Mouse (Mus musculus): ENCODE data around the gene Plekha7. TPM values are rescaled to one million over a fixed set of nuclear protein-coding genes. Genes with fewer than 3 reads are reported as not detected.

Plekha7 gene
- polyA plus RNA-seq, 1 experiment from 2014 or later: 6.7 TPM

GRCm38 (mm10) chr7:116245815-116246695 lies 62.1 kb downstream of the Plekha7 start:
- Histone ChIP-seq H3K27me3 (no peaks in the 10 kb centered on the region), H3K9me3 (no peaks in the 10 kb centered on the region), H3K4me3 (no peak overlapping the region), H3K4me2 (peak overlapping the region; percentile 44), H3K36me3 (no peaks in the 10 kb centered on the region), H3K27ac (replicated peaks) (peak overlapping the region; percentile 56; the same call in 1 of the 2 replicates), H3K9ac (peak overlapping the region; percentile 17; the same call in 1 of the 2 replicates), H3K4me1 (replicated peaks) (peaks cover 33% of the 10 kb centered on the region)
- 27% methylated on average over 15 of the region's 15 CpGs for WGBS
- no peak for ATAC-seq (ENCODE audit: low read depth)

- H3K9me3 ChIP-seq: no peaks in the 10 kb centered on the region
- no peaks in the 10 kb centered on the region; the same call in 1 of the 2 replicates for H3K27me3 ChIP-seq
- peaks cover 34% of the 10 kb centered on the region for H3K4me1 ChIP-seq (replicated peaks)
- no peak overlapping the region for H3K4me3 ChIP-seq
- H3K9ac ChIP-seq: no peak overlapping the region
- no peak overlapping the region for H3K27ac ChIP-seq (replicated peaks)
- H3K4me2 ChIP-seq: no peak overlapping the region
- no peaks in the 10 kb centered on the region for H3K36me3 ChIP-seq
- ATAC-seq (ENCODE audit: low read depth): no peak
- WGBS: 29% methylated on average over 7 of the region's 7 CpGs
These were observed 63.6 kb downstream of the Plekha7 start for GRCm38 (mm10) chr7:116244302-116245165.

DNA sequence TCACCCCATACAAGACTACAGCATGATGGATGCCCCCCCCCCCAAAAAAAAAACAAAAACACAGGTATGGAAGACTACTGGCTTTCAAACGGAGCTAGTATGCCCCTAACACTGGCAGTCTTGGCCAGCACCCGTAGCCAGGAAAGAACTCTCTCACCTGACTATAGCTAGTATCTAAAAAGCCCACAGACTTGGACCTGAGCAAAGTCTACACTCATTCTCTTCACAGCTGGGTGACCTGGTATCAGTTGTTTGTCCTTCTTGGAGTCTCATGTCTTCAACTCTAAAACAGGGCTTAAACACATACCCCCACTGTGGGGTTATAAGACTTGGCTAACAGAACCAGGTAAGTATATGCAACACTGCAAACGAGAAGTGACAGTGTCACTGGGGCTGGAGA lies 65.4 kb downstream of the Plekha7 start:
- Histone ChIP-seq H3K27me3 (peaks cover 12% of the 10 kb centered on the region), H3K4me1 (replicated peaks) (peaks cover 38% of the 10 kb centered on the region), H3K36me3 (no peaks in the 10 kb centered on the region), H3K4me2 (no peak overlapping the region), H3K27ac (replicated peaks) (no peak overlapping the region), H3K4me3 (no peak overlapping the region), H3K9me3 (no peaks in the 10 kb centered on the region), H3K9ac (no peak overlapping the region)
- ATAC-seq (ENCODE audit: low read depth): no peak
- WGBS: 85% methylated on average over 3 of the region's 3 CpGs

DNA sequence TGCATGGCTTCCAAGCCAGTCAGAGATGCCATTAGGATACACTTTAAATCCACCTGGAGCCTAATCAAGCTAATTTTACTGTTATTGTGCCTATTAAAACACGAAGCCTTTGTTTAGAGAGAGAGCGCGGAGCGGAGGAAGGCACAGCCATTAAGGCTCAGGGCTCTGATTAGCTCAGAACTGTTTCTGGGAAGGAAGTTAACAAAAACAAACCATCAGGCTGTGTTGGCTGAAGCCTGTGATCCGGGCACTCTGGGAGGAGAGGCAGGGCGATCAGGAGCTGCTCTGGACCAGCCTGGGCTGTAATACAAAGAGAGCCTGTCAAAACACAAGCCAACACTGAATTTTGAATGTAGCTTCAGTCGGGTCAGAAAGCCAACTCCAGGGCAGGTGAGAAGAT lies 66.6 kb downstream of the Plekha7 start:
- H3K27me3 ChIP-seq: peaks cover 24% of the 10 kb centered on the region
- no peak overlapping the region for H3K4me3 ChIP-seq
- WGBS: 17% methylated on average over 7 of the region's 7 CpGs
- no peak for ATAC-seq (ENCODE audit: low read depth)
- H3K27ac ChIP-seq (replicated peaks): peak overlapping the region; percentile 39; the same call in 1 of the 2 replicates
- H3K4me1 ChIP-seq (replicated peaks): peaks cover 44% of the 10 kb centered on the region
- no peaks in the 10 kb centered on the region for H3K9me3 ChIP-seq
- no peak overlapping the region for H3K9ac ChIP-seq
- peak overlapping the region; percentile 13; the same call in 1 of the 2 replicates for H3K4me2 ChIP-seq
- no peaks in the 10 kb centered on the region for H3K36me3 ChIP-seq

DNA sequence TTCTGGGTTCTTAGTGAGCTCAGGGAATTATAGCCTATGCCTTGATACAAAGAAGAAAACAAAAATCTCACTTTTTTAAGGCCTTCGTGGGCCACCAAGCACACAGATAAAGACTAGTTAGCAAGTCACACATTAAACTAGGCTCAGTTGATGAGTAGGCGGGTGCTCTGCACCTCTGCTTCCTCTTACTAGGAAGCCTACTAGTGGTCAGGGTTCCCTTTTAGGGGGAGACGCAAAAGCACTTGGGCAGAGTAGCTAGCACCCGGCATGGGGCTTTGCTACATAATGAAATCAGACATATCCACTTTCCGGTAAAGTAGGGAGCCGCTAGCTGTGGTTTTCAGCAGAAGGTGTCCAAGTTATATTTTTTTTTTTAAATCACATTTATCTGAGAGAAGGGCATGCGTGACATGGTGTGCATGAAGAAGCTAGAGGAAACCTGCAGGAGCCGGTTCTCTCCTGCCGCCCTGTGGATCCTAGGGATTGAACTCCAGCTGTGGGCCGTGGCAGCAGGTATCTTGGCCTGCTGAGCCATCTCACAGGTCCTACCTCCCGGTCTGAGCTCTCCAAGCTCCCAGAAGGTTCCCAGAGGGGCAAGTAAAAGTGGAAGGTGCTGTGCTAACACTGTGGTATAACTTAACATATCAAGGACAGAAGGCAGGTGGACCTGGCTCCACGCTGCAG lies 67.2 kb downstream of the Plekha7 start:
- Histone ChIP-seq H3K27me3 (peaks cover 31% of the 10 kb centered on the region), H3K4me2 (peak overlapping the region; percentile 13; the same call in 1 of the 2 replicates), H3K27ac (replicated peaks) (0 out of 2 replicates have a peak overlapping the region, but pooled peaks have one; percentile 39), H3K4me1 (replicated peaks) (peaks cover 45% of the 10 kb centered on the region), H3K4me3 (no peak overlapping the region), H3K36me3 (no peaks in the 10 kb centered on the region), H3K9me3 (no peaks in the 10 kb centered on the region), H3K9ac (no peak overlapping the region)
- ATAC-seq (ENCODE audit: low read depth): no peak
- 68% methylated on average over 12 of the region's 12 CpGs for WGBS

GRCm38 (mm10) chr7:116240353-116240752 lies 67.8 kb downstream of the Plekha7 start:
- Histone ChIP-seq H3K4me2 (no peak overlapping the region), H3K4me3 (no peak overlapping the region), H3K27me3 (peaks cover 36% of the 10 kb centered on the region), H3K9me3 (no peaks in the 10 kb centered on the region), H3K36me3 (no peaks in the 10 kb centered on the region), H3K4me1 (replicated peaks) (peaks cover 42% of the 10 kb centered on the region), H3K9ac (no peak overlapping the region), H3K27ac (replicated peaks) (no peak overlapping the region)
- WGBS: 90% methylated on average over 4 of the region's 4 CpGs
- no peak for ATAC-seq (ENCODE audit: low read depth)

- Histone ChIP-seq H3K27me3 (peaks cover 39% of the 10 kb centered on the region), H3K9me3 (no peaks in the 10 kb centered on the region), H3K4me2 (no peak overlapping the region; the same call in 1 of the 2 replicates), H3K27ac (replicated peaks) (no peak overlapping the region), H3K36me3 (no peaks in the 10 kb centered on the region), H3K4me1 (replicated peaks) (peaks cover 40% of the 10 kb centered on the region), H3K9ac (no peak overlapping the region), H3K4me3 (no peak overlapping the region)
- no peak for ATAC-seq (ENCODE audit: low read depth)
- WGBS: 82% methylated on average over 4 of the region's 4 CpGs
These were observed 69.9 kb downstream of the Plekha7 start for GRCm38 (mm10) chr7:116238320-116238719.

GRCm38 (mm10) chr7:116237157-116237981 lies 70.8 kb downstream of the Plekha7 start:
- H3K9me3 ChIP-seq: no peaks in the 10 kb centered on the region
- WGBS: 1% methylated on average over 62 of the region's 69 CpGs

DNA sequence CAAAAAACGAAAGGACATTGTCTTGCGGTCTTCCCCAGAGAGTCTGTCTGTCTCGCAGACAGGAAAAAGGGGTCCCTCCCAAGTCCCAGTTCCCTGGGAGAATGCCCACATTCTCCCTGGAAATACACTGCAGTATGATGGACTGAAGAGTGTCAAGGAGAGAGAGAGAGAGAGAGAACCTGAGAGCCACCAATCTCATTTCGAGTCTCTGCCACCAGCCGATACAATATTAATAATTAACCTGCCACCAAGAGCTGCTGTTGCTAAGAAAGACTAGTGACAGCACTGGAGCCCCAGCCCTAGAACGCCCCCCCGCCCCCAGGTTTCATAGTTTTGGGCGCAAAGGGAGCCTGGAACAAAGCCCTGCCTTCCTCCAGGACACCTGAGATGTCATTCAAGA lies 71.6 kb downstream of the Plekha7 start:
- H3K9ac ChIP-seq: peak overlapping the region; percentile 69
- peak overlapping the region; percentile 50 for H3K4me3 ChIP-seq
- H3K27ac ChIP-seq (replicated peaks): no peak overlapping the region
- peaks cover 39% of the 10 kb centered on the region for H3K27me3 ChIP-seq
- ATAC-seq (ENCODE audit: low read depth): no peak
- peak overlapping the region; percentile 88 for H3K4me2 ChIP-seq
- H3K4me1 ChIP-seq (replicated peaks): peaks cover 36% of the 10 kb centered on the region
- no peaks in the 10 kb centered on the region for H3K36me3 ChIP-seq
- 48% methylated on average over 8 of the region's 8 CpGs for WGBS
- H3K9me3 ChIP-seq: no peaks in the 10 kb centered on the region

More at GRCm38 (mm10) chr7:116237157-116237981, 70.8 kb downstream of the Plekha7 start:
- peaks cover 40% of the 10 kb centered on the region for H3K4me1 ChIP-seq (replicated peaks)
- peak; percentile 66; the same call in 1 of the 2 replicates for ATAC-seq (ENCODE audit: low read depth)
- peaks cover 39% of the 10 kb centered on the region for H3K27me3 ChIP-seq
- no peaks in the 10 kb centered on the region for H3K36me3 ChIP-seq
- no peak overlapping the region for H3K27ac ChIP-seq (replicated peaks)
- peak overlapping the region; percentile 88 for H3K4me2 ChIP-seq
- peak overlapping the region; percentile 50 for H3K4me3 ChIP-seq
- H3K9ac ChIP-seq: peak overlapping the region; percentile 69

DNA sequence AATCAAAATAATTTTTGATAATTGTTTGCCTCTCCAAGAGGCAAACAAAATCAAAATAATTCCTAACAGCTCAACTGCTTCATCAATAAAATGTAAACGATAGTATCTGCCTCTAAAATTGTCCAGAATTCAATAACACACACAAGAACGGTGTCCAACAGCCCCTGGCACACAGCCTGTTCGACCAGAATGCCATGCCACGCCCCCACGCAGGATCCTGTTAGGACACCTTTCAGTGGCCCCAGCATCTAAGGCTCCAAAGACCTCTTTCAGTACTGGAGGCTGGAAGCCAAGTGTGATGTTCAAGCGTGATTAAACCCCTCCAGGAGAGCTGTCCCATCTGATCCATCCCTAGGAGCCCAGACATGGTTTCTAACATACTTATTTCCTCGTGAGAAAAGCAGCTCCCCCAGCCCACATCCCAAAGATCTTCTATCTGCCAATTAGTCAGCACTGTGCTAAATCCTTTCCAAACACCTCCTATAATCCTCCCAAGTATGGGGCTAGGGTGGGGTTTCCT lies 73.8 kb downstream of the Plekha7 start:
- no peak overlapping the region for H3K4me3 ChIP-seq
- peaks cover 39% of the 10 kb centered on the region for H3K27me3 ChIP-seq
- H3K36me3 ChIP-seq: no peaks in the 10 kb centered on the region
- no peak for ATAC-seq (ENCODE audit: low read depth)
- no peak overlapping the region for H3K27ac ChIP-seq (replicated peaks)
- no peaks in the 10 kb centered on the region for H3K9me3 ChIP-seq
- no peak overlapping the region for H3K4me2 ChIP-seq
- H3K9ac ChIP-seq: no peak overlapping the region
- H3K4me1 ChIP-seq (replicated peaks): peaks cover 30% of the 10 kb centered on the region
- WGBS: 79% methylated on average over 7 of the region's 7 CpGs
